Mouse (Mus musculus): ENCODE measurements around the gene Garnl3. TPM values are rescaled to one million over a fixed set of nuclear protein-coding genes. Genes with fewer than 3 reads are reported as not detected.

Gene Garnl3
- polyA plus RNA-seq, 2 experiments = 0.53 to 0.56 TPM

GRCm38 (mm10) chr2:32963981-32964380 lies 167.5 kb downstream of the Garnl3 start:
- no peaks in the 10 kb centered on the region for H3K9me3 ChIP-seq (ENCODE audit: control insufficient read depth, low read length)
- peak overlapping the region; percentile 71 to 77; a peak in 3 of 4 replicates for H3K4me3 ChIP-seq (ENCODE audit: insufficient read depth in 1 of 2, low read depth in 2 of 2, low read length in 2 of 2)
- ATAC-seq (ENCODE audit: insufficient read depth) (no peak), DNase-seq (ENCODE audit: low read depth in 3 of 3, low spot score in 3 of 3) (no peak)
- H3K4me1 ChIP-seq (replicated peaks; ENCODE audit: control insufficient read depth in 2 of 2, insufficient read depth in 2 of 2, low read length in 1 of 2) = peaks cover 11 to 26% of the 10 kb centered on the region in 2 experiments
- no peak for TF ChIP-seq CTCF (IDR thresholded peaks at IDR 0.05; ENCODE audit: low read depth)
- TF ChIP-seq EP300 (IDR thresholded peaks at IDR 0.05; ENCODE audit: low read depth) = no peak
- H3K27me3 ChIP-seq (ENCODE audit: control insufficient read depth, insufficient read depth, low read length) = no peaks in the 10 kb centered on the region
- H3K4me2 ChIP-seq (ENCODE audit: low read depth) = peak overlapping the region; percentile 86
- peaks cover 19% of the 10 kb centered on the region for H3K36me3 ChIP-seq (replicated peaks; ENCODE audit: control insufficient read depth, insufficient read depth, low read depth)
- 26% methylated on average over 1 of the region's 1 CpGs for WGBS (ENCODE audit: insufficient replicate concordance)
- peak overlapping the region; percentile 88; the same call in 1 of the 2 replicates for H3K9ac ChIP-seq (replicated peaks)
- no peak overlapping the region; the same call in 1 of the 2 replicates for H3K27ac ChIP-seq

DNA sequence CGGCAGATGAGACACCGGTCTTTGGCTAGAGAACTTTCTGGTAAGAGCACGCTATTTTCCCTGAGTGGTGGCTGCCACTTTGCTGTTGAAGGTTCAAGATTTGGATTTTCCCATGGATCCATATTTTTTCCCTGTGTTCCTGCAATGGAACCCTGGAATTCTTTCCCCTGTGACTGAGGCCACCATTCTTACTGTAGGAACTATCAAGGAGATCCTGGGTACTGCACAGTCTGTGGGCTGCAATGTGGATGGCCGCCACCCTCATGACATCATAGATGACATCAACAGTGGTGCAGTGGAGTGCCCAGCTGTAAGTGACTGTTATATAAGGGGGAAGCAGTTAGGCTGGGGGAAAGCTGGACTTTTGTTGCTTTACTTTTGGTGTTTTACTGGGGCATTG lies 167.9 kb downstream of the Garnl3 start:
- Histone ChIP-seq H3K4me1 (replicated peaks; ENCODE audit: control insufficient read depth in 2 of 2, insufficient read depth in 2 of 2, low read length in 1 of 2) (peaks cover 11 to 26% of the 10 kb centered on the region in 2 experiments), H3K9me3 (ENCODE audit: control insufficient read depth, low read length) (no peaks in the 10 kb centered on the region), H3K36me3 (replicated peaks; ENCODE audit: control insufficient read depth, insufficient read depth, low read depth) (peaks cover 19% of the 10 kb centered on the region), H3K27ac (peak overlapping the region; percentile 68), H3K27me3 (ENCODE audit: control insufficient read depth, insufficient read depth, low read length) (no peaks in the 10 kb centered on the region), H3K4me2 (ENCODE audit: low read depth) (peak overlapping the region; percentile 86), H3K4me3 (ENCODE audit: insufficient read depth in 1 of 2, low read depth in 2 of 2, low read length in 2 of 2) (peak overlapping the region; percentile 71 to 77), H3K9ac (replicated peaks) (peak overlapping the region; percentile 88)
- DNase-seq (ENCODE audit: low read depth in 3 of 3, low spot score in 3 of 3) (no peak), ATAC-seq (ENCODE audit: insufficient read depth) (no peak)
- TF ChIP-seq CTCF (IDR thresholded peaks at IDR 0.05; ENCODE audit: low read depth) = no peak
- no peak for TF ChIP-seq EP300 (IDR thresholded peaks at IDR 0.05; ENCODE audit: low read depth)
- 36% methylated on average over 4 of the region's 4 CpGs for WGBS (ENCODE audit: insufficient replicate concordance)

- DNase-seq (ENCODE audit: low read depth in 3 of 3, low spot score in 3 of 3) (no peak), ATAC-seq (ENCODE audit: insufficient read depth) (no peak)
- Histone ChIP-seq H3K27ac (peak overlapping the region; percentile 68), H3K4me2 (ENCODE audit: low read depth) (peak overlapping the region; percentile 86), H3K4me1 (replicated peaks; ENCODE audit: control insufficient read depth in 2 of 2, insufficient read depth in 2 of 2, low read length in 1 of 2) (peaks cover 11 to 23% of the 10 kb centered on the region in 2 experiments), H3K4me3 (ENCODE audit: insufficient read depth in 1 of 2, low read depth in 2 of 2, low read length in 2 of 2) (peak overlapping the region; percentile 71 to 77), H3K9me3 (ENCODE audit: control insufficient read depth, low read length) (no peaks in the 10 kb centered on the region), H3K9ac (replicated peaks) (peak overlapping the region; percentile 88), H3K27me3 (ENCODE audit: control insufficient read depth, insufficient read depth, low read length) (no peaks in the 10 kb centered on the region), H3K36me3 (replicated peaks; ENCODE audit: control insufficient read depth, insufficient read depth, low read depth) (peaks cover 19% of the 10 kb centered on the region)
- 2% methylated on average over 9 of the region's 9 CpGs for WGBS (ENCODE audit: insufficient replicate concordance)
- TF ChIP-seq EP300 (IDR thresholded peaks at IDR 0.05; ENCODE audit: low read depth) (no peak), CTCF (IDR thresholded peaks at IDR 0.05; ENCODE audit: low read depth) (no peak)
Observed at GRCm38 (mm10) chr2:32962875-32963220, 168.6 kb downstream of the Garnl3 start.

DNA sequence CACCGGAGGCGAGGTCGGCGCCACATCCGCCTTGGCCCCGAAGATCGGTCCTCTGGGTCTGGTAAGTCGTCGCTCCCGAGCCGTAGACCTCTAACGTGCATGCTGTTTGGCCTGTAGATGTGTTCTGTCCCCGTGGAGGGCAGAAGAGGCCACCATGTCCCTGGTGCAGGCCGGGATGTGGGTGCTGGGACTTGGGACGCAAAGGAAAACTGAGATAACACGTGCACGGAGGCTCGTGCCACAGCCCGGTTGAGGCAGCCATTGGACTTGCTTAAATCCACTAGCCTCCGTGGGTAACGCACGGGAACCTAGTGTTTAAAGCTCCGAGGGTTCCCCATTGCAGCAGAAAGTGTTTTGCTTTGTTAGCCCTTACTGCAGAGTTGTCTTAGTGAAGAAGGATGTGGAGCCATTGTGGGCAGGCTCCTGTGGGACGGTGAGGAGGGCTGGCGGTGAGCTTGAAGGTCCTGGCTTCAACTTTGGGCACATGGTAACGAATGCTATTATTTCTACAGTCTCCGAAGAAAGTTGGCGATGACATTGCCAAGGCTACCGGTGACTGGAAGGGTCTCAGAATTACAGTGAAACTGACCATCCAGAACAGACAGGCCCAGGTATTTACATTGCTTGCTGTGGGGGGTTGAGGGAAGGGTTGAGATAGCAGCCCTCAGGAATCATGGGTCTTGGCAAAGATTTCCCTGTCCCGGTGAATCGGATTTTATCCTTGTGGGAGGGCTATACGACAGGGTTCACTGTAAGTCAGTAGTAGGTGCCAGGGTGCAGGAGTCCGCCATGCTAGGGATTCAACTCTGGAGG lies 169.2 kb downstream of the Garnl3 start:
- peaks cover 8 to 18% of the 10 kb centered on the region in 2 experiments for H3K4me1 ChIP-seq (replicated peaks; ENCODE audit: control insufficient read depth in 2 of 2, insufficient read depth in 2 of 2, low read length in 1 of 2)

More for the DNA sequence above, 169.2 kb downstream of the Garnl3 start:
- DNase-seq (ENCODE audit: low read depth in 3 of 3, low spot score in 3 of 3) (no peak), ATAC-seq (ENCODE audit: insufficient read depth) (no peak)
- H3K4me2 ChIP-seq (ENCODE audit: low read depth) = peak overlapping the region; percentile 86
- peak overlapping the region; percentile 88 for H3K9ac ChIP-seq (replicated peaks)
- H3K4me3 ChIP-seq (ENCODE audit: insufficient read depth in 1 of 2, low read depth in 2 of 2, low read length in 2 of 2) = peak overlapping the region; percentile 71 to 77
- H3K36me3 ChIP-seq (replicated peaks; ENCODE audit: control insufficient read depth, insufficient read depth, low read depth) = peaks cover 19% of the 10 kb centered on the region
- TF ChIP-seq EP300 (IDR thresholded peaks at IDR 0.05; ENCODE audit: low read depth) (no peak), CTCF (IDR thresholded peaks at IDR 0.05; ENCODE audit: low read depth) (0 out of 2 replicates have a peak, but pooled peaks have one; percentile 2)
- H3K27ac ChIP-seq = peak overlapping the region; percentile 68
- under 1% methylated on average over 33 of the region's 33 CpGs for WGBS (ENCODE audit: insufficient replicate concordance)
- H3K27me3 ChIP-seq (ENCODE audit: control insufficient read depth, insufficient read depth, low read length) = no peaks in the 10 kb centered on the region
- H3K9me3 ChIP-seq (ENCODE audit: control insufficient read depth, low read length) = no peaks in the 10 kb centered on the region

All from liver, embryonic 14.5 days (tissue).